Mouse (Mus musculus) spleen, adult 12 weeks (tissue): Measurements from ENCODE around the gene Olfr1472.
"Not testable (repeated sequence)": the region's sequence is repeated elsewhere in the genome, so short reads cannot be mapped to it uniquely, and the experiment has no call there.

Source experiments
- DNase-seq: peaks from one replicate; pipeline ENCODE4 v3.0.0; 2022; ENCODE audit warnings: low spot score

Olfr1472 gene

DNA sequence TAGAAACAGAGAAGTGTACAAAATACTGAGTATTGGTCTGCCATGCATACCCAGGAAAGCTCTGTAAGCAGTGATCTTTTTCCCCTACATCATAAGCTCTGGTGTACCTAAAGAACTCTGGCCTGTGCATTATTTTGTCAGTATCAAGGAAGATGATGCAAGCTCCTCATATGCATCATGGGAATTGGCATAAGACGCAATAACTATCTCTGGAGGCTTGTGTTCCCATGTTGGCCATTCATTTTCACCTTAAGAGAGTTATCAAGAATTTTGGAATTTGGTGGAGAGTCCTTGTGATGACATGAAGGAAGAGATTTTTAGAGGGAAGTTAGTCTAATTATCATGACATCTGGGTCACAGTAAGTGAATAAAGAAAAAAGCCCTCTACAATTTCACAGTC lies at the start of gene Olfr1472:
Gene Olfr1472, minus strand, starts transcription at position 101 of the 400 bp plus-strand sequence.
- DNase-seq: no peak

GRCm38 (mm10) chr19:13500246-13500645 lies 44.4 kb upstream of the Olfr1472 start, which contains the start of gene Olfr1477:
Olfr1477 (plus strand) TSS chr19:13500546.
- DNase-seq: no peak

DNA sequence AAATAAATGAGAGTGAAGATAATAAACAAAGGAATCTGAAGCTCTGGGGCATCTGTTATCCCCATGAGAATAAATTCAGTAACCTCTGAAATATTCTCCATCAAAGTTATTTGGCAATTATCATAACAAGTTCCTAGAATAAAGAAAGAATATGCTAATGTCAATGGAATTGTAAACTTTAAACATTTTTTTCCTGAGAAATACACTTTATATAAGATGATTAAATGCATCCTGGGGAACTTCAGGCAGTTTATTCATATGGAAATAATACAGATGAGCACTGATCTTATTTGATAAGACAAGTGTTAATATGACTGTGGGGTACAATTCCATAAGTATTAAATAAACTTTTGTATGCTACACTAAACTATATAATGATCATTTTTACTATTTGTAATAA lies 24.2 kb upstream of the Olfr1472 start, which contains the start of gene Olfr1475:
Gene Olfr1475, minus strand, starts transcription at position 101 of the 400 bp plus-strand sequence.
- DNase-seq: no peak

- DNase-seq: not testable (repeated sequence)
Observed at GRCm38 (mm10) chr19:13469265-13469664, 13.4 kb upstream of the Olfr1472 start, which contains the start of gene Olfr1474. Olfr1474 (plus strand) TSS chr19:13469565.

GRCm38 (mm10) chr19:13443109-13443508 lies 12.8 kb downstream of the Olfr1472 start, which contains the start of gene Olfr1471:
Olfr1471 (plus strand) TSS chr19:13443409.
- not testable (repeated sequence) for DNase-seq

DNA sequence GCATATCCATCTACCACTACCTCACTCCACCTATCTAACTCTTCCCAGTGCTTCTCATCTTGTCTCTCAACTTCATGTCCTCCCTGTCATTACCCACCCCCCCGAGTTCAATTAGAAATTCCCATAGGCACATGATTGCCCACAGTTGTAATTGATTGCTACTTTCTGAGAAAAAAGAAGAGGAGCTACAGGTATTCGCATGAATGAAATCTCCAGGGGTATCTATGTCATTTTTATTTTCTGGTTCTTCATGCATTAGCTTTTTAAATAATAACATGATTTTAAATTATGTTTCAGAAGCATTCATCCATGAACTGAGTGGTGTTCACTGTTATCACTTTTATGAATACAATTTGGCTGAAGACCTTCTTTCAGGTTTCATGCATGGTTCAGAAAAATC lies 48.3 kb downstream of the Olfr1472 start, which contains the start of gene Olfr1469:
Gene Olfr1469, plus strand, starts transcription at position 301 of the 400 bp plus-strand sequence.
- no peak for DNase-seq
